Mouse (Mus musculus) cerebellum, adult (tissue): ENCODE results near the gene Ado.

Source experiments
- ATAC-seq: cut with Nextera tagmentation; 2 replicates; pipeline ENCODE4 v1.9.2; 2017; ENCODE audit warnings: mild to moderate bottlenecking, moderate library complexity, mixed read lengths; ENCODE audit not compliant: insufficient number of reproducible peaks, low FRiP score, low TSS enrichment

Ado gene

DNA sequence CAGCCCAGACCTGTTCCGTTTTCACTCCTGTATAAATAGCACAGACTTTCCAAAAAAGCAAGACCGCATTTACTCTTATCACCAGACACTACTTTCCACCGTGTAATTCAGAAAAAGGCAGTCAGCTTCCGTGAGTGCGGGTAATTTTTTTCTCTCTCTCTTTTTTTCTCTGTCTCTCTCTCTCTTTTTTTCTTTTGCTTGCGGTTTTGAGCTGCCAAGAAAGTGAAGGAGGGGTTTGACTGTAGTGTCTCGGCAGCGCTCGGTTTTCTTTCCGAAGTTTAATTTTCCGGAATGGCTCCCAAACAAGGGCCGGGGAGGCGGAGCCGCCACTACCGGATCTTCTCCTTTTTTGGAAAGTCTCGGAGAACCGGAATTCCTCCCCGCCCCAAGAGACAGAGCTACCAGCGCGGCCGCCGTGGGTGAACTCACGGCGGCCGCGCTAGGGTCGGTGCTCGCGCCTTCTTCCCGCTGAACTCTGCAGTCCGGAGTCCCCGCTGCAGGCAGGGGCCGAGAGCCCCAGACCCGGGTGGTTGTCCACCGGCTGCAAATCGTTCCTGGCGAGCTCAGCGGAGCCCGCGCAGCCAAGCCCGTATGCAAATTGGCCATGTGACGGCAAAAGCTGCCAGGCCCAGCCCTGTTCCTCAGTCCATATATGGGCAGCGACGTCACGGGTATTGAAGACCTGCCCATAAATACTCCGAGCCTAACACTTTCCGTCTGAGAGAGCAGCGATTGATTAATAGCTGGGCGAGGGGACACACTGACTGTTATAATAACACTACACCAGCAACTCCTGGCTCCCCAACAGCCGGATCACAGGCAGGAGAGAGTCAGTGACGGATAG lies 11.4 kb downstream of the Ado start:
- peak; percentile 77 for ATAC-seq

DNA sequence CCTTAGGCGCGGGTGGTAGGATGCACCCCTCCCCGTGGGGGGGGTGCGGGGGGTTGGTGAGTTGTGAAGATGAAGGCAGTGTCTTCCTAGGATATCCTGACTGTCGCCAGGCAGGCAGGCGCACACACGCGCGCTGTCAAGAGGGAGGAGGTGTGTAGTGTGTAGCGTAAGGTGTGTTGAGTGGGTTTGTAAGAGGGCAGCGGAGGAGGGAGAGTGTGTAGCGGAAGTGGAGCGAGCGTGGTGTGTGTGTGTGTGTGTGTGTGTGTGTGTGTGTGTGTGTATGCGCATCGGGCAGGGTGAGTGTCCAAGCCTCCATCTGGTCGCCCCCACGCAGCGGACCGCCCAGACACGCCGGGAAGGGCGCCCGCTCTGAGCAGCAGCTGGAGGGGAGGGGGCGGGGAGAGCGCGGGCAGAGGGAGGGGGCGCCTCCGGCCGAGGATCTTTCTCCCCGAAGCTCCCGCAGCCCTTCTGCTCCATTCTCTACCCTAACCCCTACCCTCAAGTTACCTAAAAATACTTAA lies 12.1 kb downstream of the Ado start:
- no peak for ATAC-seq

- ATAC-seq = 0 out of 2 replicates have a peak, but pooled peaks have one; percentile 34
Measured at GRCm38 (mm10) chr10:67535972-67536371, 12.8 kb downstream of the Ado start.

GRCm38 (mm10) chr10:67535256-67535655 lies 13.5 kb downstream of the Ado start, which contains the start of gene Egr2:
TSS of gene Egr2 (plus strand) at chr10:67535475.
- ATAC-seq = no peak

DNA sequence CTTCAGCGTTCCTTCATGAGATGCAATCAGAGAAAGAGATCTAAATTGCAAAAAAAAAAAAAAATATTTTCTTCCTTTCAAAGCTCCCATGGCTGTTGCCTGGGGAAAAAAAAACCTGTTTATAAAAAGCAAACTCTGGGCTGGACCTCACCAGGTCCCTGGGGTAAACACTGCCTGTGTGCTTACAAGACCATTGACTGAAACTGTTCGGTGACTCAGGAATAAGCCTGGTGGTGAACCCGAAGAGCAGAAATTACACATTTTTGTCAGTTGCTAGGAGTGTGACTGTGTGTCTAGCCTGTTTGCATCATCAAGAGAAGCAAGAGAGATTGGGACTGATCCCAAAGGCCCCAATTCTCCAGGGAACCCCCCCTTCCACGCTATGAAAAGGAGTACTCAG lies 19.0 kb downstream of the Ado start:
- ATAC-seq = no peak

DNA sequence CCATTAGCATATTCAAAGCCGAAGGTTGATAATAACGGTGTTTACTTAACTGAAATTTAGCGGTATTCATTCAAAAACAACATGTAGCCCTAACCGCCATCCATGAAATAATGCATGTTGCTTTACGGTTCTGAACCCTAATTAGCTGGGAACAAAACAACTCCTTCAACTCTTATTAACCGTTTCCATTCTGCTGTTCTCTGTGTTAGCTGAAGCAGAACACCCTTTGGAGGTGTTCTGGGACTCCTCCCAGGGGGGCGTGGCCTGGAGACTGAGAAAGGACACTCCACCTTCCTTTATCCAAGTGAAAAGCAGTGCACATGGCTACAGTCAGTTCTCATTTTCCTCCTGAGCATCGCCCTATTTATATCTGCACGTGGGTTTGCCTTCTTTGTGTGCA lies 22.3 kb downstream of the Ado start:
- ATAC-seq = no peak

GRCm38 (mm10) chr10:67524694-67525093 lies 24.1 kb downstream of the Ado start:
- ATAC-seq = no peak

- no peak for ATAC-seq
Measured at GRCm38 (mm10) chr10:67524130-67524529, 24.6 kb downstream of the Ado start.

GRCm38 (mm10) chr10:67518733-67519132 lies 30.0 kb downstream of the Ado start:
- no peak for ATAC-seq

GRCm38 (mm10) chr10:67512871-67513270 lies 35.9 kb downstream of the Ado start:
- ATAC-seq = no peak

DNA sequence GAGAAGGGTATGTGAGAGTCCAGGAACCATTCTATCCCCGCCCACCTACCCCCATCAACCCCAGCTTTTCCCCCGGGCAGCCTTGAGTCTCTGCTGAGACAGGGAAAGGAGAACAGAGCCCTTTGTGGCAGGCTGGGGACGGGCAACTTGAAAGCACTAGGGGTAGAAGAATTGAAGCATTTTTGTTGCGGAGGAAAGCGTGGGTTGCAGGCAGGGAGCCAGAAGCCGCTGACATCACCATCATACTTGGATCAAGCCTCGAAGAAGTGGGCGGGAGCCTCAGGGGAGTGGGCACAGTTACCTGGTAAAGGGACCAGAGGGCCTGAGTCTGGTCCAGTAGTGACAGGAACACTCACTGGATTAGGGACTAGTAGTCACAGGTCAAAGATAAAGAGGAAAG lies 36.5 kb downstream of the Ado start:
- ATAC-seq = no peak

- no peak for ATAC-seq
Measured at GRCm38 (mm10) chr10:67505248-67505647, 43.5 kb downstream of the Ado start.

DNA sequence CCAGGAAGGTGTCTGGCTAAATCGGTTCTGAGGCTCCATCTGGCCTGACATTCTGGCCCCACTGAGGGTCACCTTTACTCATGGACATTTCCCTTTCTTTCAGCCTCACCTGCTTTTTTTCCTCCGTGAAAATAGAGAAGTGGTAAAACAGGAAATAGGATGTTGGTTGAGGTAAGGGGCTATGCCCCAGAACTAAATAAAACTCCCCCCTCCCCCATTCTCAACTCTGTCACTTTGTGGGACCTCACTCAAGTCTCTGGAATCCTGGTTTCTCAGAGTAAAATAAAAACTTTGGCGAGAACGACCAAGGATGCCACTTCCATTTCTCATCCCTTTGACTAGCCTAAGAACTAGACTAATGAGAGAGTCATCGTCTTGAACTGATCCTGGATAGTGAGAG lies 44.7 kb downstream of the Ado start:
- ATAC-seq = no peak

GRCm38 (mm10) chr10:67503320-67503995 lies 45.3 kb downstream of the Ado start:
- ATAC-seq = no peak

DNA sequence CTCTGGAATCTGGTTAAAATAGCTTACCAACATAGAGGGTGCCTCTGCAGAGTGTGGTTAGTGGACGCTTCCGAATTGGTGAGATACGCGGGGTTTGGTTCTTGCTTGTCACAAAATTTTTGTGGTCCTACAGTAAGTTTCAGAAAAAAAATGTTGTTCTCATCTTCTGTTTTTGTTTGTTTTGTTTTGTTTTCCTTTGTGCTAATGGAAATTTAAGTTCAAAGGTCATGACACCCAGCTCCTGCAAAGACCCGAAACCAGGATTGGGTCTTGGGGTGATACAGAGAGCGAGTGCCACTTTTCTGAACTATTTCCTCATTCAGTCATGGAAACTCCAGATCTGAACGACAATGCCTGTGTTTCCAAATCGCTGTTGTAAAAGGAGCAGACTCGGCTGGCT lies 50.8 kb downstream of the Ado start:
- ATAC-seq = no peak

DNA sequence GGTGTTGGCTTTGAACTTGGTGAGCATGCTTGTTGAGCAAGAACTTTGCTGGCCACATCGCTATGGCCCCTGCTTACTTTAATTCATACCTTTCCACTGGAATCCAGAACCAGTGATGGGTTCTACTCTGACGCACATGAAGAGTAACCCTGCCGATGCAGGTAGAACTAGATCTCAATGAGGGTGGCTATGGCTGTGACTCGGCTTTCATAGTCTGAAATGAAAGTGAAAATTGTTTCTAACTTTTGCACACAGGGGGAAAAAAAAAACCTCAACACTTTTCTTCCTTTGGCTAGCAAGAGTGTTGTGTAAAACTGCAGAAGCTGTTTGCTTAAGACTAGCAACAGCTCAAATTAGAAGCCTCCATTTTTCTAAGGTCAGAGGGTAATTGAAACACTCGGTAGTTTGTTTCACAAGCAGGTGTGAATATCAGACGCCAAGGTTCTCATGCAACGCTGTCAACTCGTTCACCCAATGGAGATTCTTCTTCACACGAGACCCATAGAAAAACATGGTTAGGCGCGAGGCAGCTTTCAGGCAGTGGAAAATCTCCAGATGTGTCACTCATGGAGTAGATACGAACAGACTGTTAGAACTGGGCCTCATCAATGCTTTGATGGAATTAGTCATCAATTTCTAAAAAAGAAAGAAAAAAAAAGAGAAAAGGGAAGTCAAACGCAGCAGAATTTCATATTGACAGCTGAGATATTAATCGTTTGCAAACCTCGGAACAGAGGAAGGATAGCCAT lies 51.4 kb downstream of the Ado start:
- ATAC-seq = no peak
